Mouse (Mus musculus): ENCODE measurements around the gene Lin7b. TPM values are rescaled to one million over a fixed set of nuclear protein-coding genes. Genes with fewer than 3 reads are reported as not detected.
A peak's percentile ranks its signal among the peaks of the same experiment; 100 is the strongest.

Lin7b gene
- total RNA-seq, 2 experiments from 2014 or later: 0.97 to 1.1 TPM

- intact Hi-C loops (cut with DNase I): no loop called here
These were observed 14.3 kb downstream of the Lin7b start for GRCm38 (mm10) chr7:45356087-45356486.

DNA sequence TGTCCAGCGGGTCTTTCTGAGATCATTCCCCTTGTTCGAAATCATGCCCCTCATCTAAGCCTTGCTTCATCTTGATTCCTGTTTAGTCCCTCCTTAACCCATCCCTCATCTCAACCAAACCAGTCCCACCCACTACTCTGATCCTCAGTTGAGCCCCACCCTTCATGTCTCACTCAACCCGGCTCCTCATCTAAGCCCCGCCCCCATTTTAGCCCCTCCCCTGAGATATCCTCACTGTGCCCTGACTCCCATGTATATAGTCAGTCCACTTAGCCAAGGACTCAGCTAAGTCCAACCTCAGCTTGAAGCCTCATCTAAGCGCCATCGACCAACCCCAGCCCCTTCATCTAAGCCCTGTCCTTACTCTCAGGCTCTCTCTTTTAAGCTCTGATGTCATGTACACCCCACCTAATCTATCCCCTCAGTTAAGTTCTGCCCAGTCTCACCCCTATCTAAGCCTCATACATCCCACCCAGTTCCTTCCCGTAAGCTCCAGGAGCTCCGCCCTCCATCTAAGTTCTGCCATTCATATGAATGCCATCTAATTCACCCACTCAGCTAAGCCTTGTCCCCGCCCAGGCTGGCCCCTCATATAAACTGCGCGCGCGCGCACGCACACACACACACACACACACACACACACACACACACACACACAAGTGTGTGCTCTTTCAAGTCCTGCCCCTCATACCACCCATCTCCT is 14.9 kb downstream of the Lin7b start:
- intact Hi-C loops (cut with DNase I): no loop called here
- no peak for DNase-seq

More at GRCm38 (mm10) chr7:45356087-45356486, 14.3 kb downstream of the Lin7b start:
- DNase-seq: no peak

DNA sequence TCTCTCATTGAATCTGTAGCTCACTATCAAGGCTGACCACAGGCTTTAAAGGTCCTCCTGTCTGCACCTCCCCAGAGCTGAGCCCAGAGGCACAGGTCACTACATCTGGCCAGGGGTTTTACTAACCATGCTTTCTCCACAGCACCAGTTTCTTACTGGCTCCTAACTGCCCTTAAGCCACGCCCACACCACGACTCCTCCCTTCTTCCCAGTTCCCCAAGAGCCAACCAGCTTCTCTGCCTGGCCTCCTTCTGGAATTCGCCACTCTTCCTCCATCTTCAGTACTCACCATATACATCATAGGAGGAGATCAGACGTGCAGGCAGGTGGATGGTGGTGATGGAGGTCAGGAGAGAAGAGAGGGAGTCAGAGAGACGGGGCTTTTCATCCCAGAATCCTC is 17.3 kb downstream of the Lin7b start:
- intact Hi-C loops (cut with DNase I): no loop called here
- DNase-seq: no peak

DNA sequence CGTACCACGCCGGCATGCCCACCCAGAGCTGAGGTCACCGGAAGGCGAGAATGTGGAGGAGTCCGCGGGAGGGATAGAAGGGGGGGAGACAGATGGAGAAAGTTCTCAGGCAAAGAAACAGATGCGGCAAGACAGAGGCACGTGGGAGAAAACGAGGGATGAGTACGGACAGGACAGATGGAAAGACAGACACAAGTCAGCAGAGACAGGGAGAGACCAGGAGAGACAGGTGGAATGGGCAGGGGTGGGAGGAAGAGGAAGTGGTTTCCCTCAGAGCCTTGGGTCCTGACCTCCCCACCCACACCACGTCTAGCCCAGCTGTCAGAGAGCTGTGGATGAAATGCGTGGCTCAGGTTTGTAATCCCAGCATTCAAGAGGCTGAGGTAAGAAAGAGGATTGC is 23.5 kb downstream of the Lin7b start:
- intact Hi-C loops (cut with DNase I): no loop called here
- DNase-seq: no peak

GRCm38 (mm10) chr7:45343543-45343942 is 26.8 kb downstream of the Lin7b start:
- peak in 1 of 2 experiments; percentile 37 for DNase-seq
- intact Hi-C loops (cut with DNase I): no loop called here

DNA sequence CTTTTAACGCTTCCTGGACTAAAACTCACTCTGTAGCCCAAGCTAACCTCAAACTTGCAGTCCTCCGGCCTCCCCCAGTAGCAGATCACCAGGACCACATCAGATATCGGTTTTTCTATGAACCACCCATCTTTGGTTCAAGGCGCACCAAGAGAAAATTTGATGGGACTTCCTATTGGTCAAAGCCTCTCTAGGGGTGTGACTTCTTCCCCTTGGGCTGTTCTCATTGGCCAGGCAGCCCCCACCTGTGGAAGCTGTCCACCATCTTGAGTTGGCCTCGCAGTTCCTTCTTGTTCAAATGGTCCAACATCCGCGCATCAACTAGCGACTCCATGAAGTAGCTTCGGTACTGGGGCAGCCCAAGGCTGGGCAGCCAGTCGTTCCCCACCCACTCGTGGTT is 28.3 kb downstream of the Lin7b start:
- DNase-seq: no peak
- intact Hi-C loops (cut with DNase I): no loop called here

DNA sequence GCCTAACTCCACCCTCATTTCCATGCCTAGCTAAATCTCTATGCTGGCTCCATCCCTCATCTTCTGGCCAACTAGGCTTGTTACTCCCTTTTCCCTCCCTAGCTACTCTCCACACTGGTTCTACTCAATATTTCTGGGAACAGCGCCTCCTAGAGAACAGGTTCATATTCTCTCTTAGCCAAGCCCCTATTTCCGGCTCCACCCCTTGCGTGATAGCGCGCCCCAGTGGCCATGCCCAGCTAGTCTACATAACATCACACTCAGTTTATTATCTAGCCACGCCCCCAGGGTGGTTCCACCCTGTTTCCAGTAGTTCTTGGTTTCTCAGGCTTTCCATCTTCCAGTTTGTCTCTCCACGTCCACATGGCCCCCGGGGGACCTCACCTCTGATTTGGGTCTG is 29.1 kb downstream of the Lin7b start:
- intact Hi-C loops (cut with DNase I): loop anchor here (2.0 kb wide), 1 partner anchor 33 kb away; no protein-coding TSS in a partner anchor
- DNase-seq: peak; percentile 85 to 93

GRCm38 (mm10) chr7:45340669-45341068 is 29.7 kb downstream of the Lin7b start:
- intact Hi-C loops (cut with DNase I): loop anchor here (2.0 kb wide), 1 partner anchor 32 kb away; no protein-coding TSS in a partner anchor
- DNase-seq: peak; percentile 54 to 63

DNA sequence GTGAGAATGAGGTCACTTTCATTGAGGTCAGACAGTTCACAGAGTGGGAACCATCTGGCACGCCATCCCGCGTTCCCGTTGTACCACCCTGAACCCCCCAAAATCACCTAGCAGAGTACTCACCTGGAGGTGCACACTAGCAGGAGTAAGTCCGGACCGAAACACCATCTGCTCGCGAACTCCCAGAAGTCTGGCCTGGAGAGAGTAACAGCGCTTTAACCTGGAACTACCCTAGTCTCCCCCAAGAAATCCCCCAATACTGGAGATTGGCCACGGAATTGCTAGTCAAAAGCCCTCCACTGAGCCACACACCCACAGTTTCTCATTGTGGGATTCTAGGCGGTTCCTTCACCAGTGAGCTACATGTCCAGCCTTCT is 30.3 kb downstream of the Lin7b start:
- intact Hi-C loops (cut with DNase I): loop anchor here (2.0 kb wide), 1 partner anchor 31 kb away; no protein-coding TSS in a partner anchor
- no peak for DNase-seq

DNA sequence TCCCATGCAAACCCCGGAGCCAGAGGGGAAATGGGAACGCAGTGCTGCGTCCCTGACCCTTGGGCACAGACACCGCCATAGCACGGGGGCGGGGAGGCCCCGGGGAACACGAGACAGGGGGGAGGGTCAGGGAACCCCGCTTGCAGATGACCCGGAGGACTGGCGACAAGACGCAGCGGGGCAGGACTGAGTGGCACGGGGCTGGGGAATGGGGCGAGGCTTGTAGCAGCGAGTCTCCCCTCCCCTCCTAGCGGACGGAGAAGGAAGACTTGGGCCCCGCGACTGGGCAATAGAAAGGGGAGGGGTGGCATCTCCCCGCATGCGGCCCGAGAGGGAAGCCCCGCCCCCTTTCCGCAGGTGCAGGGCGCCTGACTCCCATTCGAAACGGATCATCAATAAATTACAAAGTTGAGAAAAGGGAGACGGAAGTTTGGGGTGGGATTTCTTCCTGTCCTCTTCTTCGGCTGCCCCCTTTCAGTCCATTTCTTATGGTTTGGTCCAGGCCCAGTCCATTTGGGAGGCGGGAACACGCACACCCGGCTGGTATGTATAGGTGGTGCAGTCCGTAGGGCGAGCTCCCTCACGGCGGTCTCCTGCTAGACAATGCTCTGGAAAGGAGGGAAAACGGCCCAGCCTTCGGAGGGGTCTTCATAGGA is 30.8 kb downstream of the Lin7b start:
- intact Hi-C loops (cut with DNase I): loop anchor here (2.0 kb wide), 1 partner anchor 31 kb away; no protein-coding TSS in a partner anchor

DNA sequence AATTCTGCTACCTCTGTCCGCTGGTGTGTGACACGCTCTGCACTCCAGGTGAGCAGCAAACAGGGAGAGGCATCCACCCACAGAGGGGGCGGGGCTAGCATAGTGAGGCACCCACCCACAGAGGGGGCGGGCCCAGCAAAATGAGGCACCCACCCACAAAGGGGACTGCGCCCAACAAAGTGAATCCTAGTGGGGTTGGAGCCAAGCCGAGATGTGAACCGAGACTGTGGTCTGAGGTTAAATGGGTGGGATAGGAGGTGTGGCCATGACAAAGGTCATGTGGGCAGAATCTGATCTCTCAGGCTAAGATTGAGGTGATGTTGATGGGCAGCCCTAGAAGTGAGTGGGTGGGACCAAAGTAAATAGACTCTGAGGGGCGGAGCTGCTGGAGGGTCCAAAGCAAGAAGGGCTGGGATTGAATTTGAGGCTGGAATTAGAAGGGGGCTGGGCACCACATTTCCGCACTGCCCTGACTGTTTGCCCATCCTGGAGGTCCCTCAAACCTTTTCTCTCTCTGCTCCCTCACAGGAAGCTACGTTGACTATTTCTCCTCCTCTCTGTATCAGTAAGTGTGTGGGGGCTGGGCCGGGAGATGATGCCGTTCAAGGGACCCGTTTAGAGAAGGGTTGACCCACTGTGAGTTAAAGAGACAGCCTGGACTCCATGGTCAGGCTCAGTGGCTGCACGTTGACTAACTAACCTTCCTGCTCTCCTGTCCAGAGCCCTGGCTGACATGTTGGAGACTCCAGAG is 32.0 kb downstream of the Lin7b start:
- intact Hi-C loops (cut with DNase I): no loop called here
- peak; percentile 35 to 46 for DNase-seq

More for the DNA sequence above, 30.8 kb downstream of the Lin7b start:
- peak; percentile 68 to 70 for DNase-seq

- DNase-seq: no peak
- intact Hi-C loops (cut with DNase I): no loop called here
These were observed 32.9 kb downstream of the Lin7b start for GRCm38 (mm10) chr7:45337469-45337868.

DNA sequence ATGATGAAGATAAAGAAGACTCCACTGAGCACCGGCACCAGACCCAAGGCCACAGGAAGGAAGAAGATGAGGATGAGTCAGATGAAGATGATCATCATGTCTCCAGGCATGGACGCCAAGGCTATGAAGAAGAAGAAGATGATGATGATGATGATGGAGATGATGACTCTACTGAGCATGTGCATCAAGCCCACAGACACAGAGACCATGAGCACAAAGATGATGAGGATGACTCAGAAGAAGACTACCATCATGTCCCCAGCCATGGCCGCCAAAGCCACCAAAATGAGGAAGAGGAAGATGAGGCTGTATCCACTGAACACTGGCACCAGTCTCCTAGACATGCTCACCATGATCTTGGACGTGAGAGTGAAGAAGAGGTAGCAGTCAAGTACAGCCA is 34.1 kb downstream of the Lin7b start:
- intact Hi-C loops (cut with DNase I): no loop called here
- no peak for DNase-seq

- intact Hi-C loops (cut with DNase I): no loop called here
- DNase-seq: peak; percentile 61 to 72
These were observed 35.3 kb downstream of the Lin7b start, which contains the start of gene Hrc for GRCm38 (mm10) chr7:45335056-45335455. Gene Hrc, plus strand, starts transcription at chr7:45335290.

DNA sequence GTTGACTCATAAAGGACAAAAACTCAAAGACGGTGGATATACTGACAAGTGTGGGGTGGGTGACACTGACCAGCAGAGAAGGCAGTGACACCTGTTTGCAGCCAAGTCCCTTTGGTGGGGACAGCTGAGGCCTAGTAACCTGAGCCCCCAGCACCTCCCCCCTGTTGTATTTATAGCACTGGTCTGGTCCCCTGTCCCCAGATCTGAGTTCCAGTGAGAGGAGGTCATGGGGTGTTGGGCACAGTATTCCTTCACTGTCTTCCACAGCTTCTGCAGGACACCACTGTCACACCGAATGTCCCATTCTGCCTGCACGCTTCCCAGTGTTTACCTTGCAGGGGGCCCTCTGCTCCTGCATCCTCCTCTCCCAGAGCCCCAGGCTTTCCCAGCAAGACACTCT is 35.8 kb downstream of the Lin7b start:
- intact Hi-C loops (cut with DNase I): no loop called here
- peak; percentile 59 to 71 for DNase-seq

DNA sequence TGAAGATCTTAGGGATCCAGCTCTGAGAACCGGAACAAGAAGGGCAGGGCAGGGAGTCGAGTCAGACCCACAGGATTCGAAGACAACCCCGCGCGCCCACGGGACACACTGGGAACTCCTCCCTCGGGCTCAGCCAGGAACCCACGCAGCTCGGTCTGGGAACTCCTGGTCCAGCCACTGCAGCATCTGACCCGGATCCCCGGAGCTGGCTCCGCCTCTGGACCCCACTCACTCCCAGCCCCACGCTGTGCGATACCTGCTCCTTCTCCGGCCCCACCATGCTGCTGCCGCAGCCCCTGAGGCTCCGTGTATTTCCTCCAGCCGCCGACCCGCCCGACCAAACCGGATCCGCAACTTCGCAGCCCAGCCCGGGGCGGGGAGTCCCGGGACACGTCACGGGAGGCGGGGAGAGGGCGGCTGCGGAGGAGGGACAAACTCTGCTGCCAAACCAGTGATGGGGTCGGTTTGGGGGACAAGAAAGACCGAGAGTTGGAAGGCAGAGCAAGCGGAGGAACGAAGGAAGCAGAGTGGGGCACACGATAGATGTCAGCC is 36.9 kb downstream of the Lin7b start, which contains the start of gene Trpm4:
TSS of gene Trpm4 (minus strand) at position 350 of the 552 bp plus-strand sequence.
- intact Hi-C loops (cut with DNase I): no loop called here
- peak; percentile 93 to 95 for DNase-seq

GRCm38 (mm10) chr7:45332685-45333425 is 37.5 kb downstream of the Lin7b start:
- intact Hi-C loops (cut with DNase I): no loop called here

DNA sequence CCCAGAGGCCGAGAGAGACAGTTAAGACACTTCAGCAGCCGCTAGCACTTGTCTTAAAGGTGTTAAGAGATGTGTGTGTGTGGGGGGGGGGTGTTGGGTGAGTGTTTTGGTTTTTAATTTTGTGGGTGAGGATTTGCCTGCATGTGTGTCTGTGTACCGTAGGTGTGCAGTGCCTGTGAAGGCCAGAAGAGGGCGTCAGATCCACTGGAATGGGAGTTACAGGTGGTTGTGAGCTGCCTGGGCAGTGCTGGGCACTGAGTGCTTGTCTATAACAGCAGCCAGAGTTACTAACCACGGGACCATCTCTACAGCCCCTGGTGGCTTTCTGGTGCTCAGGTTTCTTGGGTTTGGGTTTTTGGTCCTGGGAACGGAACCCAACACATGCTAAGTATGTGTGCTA is 38.9 kb downstream of the Lin7b start:
- intact Hi-C loops (cut with DNase I): no loop called here
- no peak for DNase-seq

More at GRCm38 (mm10) chr7:45332685-45333425, 37.5 kb downstream of the Lin7b start:
- peak; percentile 70 to 74 for DNase-seq

GRCm38 (mm10) chr7:45328841-45329475 is 41.4 kb downstream of the Lin7b start:
- intact Hi-C loops (cut with DNase I): no loop called here
- peak in 1 of 2 experiments; percentile 54 for DNase-seq

- no peak for DNase-seq
- intact Hi-C loops (cut with DNase I): no loop called here
These were observed 44.6 kb downstream of the Lin7b start for GRCm38 (mm10) chr7:45325800-45326199.

Data from heart, postnatal 10 days (tissue).